ENCODE assay signal across 7 mouse cellular contexts in genomic region chr2:157135529-157136120, GRCm38 (mm10). TPM values are rescaled to one million over a fixed set of nuclear protein-coding genes. Genes with fewer than 3 reads are reported as not detected.
DNase-seq lines count a peak whose midpoint lies in the region; ATAC-seq and TF ChIP-seq lines count a peak whose summit lies in the region.

No protein-coding gene starts in this region.

- no peak for TF ChIP-seq POLR2A in lung, adult 2 months (IDR thresholded peaks at IDR 0.05; ENCODE audit: borderline replicate concordance, extremely low read depth, low read depth, low read length)

- H3K27ac ChIP-seq in lung, embryonic 15.5 days = peak overlapping the region; percentile 84
- no peak overlapping the region for H3K27ac ChIP-seq in forebrain, embryonic 11.5 days (ENCODE audit: low read depth, low read length)
- peak overlapping the region; percentile 77 for H3K27ac ChIP-seq in intestine, embryonic 16.5 days (ENCODE audit: low read length)
- no peak overlapping the region for H3K27ac ChIP-seq in neural tube, embryonic 12.5 days

- peaks cover 23% of the 10 kb centered on the region for H3K4me1 ChIP-seq in lung, embryonic 15.5 days
- peaks cover 14% of the 10 kb centered on the region for H3K4me1 ChIP-seq in lung, adult 2 months (ENCODE audit: control insufficient read depth, insufficient read depth, low read length)
- peaks cover 2% of the 10 kb centered on the region; the same call in 1 of the 2 replicates for H3K4me1 ChIP-seq in forebrain, embryonic 11.5 days (replicated peaks; ENCODE audit: control insufficient read depth, insufficient read depth, low read length)
- H3K4me1 ChIP-seq in intestine, embryonic 16.5 days (ENCODE audit: control insufficient read depth, insufficient read depth, low read length) = peaks cover 10% of the 10 kb centered on the region; the same call in 1 of the 2 replicates
- no peaks in the 10 kb centered on the region for H3K4me1 ChIP-seq in neural tube, embryonic 12.5 days

- H3K27me3 ChIP-seq in lung, embryonic 15.5 days = no peaks in the 10 kb centered on the region
- no peaks in the 10 kb centered on the region for H3K27me3 ChIP-seq in forebrain, embryonic 11.5 days (ENCODE audit: control insufficient read depth, insufficient read depth, low read length)
- H3K27me3 ChIP-seq in intestine, embryonic 16.5 days (replicated peaks; ENCODE audit: control insufficient read depth, insufficient read depth, low read length) = no peaks in the 10 kb centered on the region
- no peaks in the 10 kb centered on the region for H3K27me3 ChIP-seq in neural tube, embryonic 12.5 days (replicated peaks)

- H3K9ac ChIP-seq in lung, embryonic 15.5 days = peak overlapping the region; percentile 71; the same call in 1 of the 2 replicates
- H3K9ac ChIP-seq in forebrain, embryonic 11.5 days (ENCODE audit: low read length) = peak overlapping the region; percentile 75
- H3K9ac ChIP-seq in intestine, embryonic 16.5 days (ENCODE audit: low read depth, low read length) = peak overlapping the region; percentile 80
- H3K9ac ChIP-seq in neural tube, embryonic 12.5 days = peak overlapping the region; percentile 65; the same call in 1 of the 2 replicates

- no peak for DNase-seq in lung, adult 2 months
- no peak for DNase-seq in forebrain, embryonic 11.5 days (ENCODE audit: low spot score)
- no peak for DNase-seq in urinary bladder, postnatal 4 days (ENCODE audit: low spot score in 2 of 2)
- no peak for DNase-seq in adrenal gland, adult (ENCODE audit: inconsistent age in 2 of 2, low spot score in 1 of 2)

- 80% methylated on average over 10 of the region's 10 CpGs for WGBS in lung, embryonic 15.5 days
- WGBS in lung, adult 2 months = 73% methylated on average over 10 of the region's 10 CpGs
- 89% methylated on average over 10 of the region's 10 CpGs for WGBS in forebrain, embryonic 11.5 days
- 81% methylated on average over 10 of the region's 10 CpGs for WGBS in intestine, embryonic 16.5 days
- 79% methylated on average over 10 of the region's 10 CpGs for WGBS in neural tube, embryonic 12.5 days

- H3K36me3 ChIP-seq in lung, embryonic 15.5 days = no peaks in the 10 kb centered on the region
- no peaks in the 10 kb centered on the region for H3K36me3 ChIP-seq in forebrain, embryonic 11.5 days (ENCODE audit: control insufficient read depth, insufficient read depth, low read length)
- H3K36me3 ChIP-seq in intestine, embryonic 16.5 days (ENCODE audit: control insufficient read depth, insufficient read depth, low read length) = no peaks in the 10 kb centered on the region
- no peaks in the 10 kb centered on the region for H3K36me3 ChIP-seq in neural tube, embryonic 12.5 days

- ATAC-seq in lung, embryonic 15.5 days (ENCODE audit: borderline replicate concordance, extremely low read depth, low FRiP score, low TSS enrichment) = no peak
- no peak for ATAC-seq in forebrain, embryonic 11.5 days (replicated peaks; ENCODE audit: low FRiP score)
- no peak for ATAC-seq in intestine, embryonic 16.5 days
- no peak for ATAC-seq in neural tube, embryonic 12.5 days (ENCODE audit: low FRiP score, low read depth)

- TF ChIP-seq CTCF in lung, adult 2 months (IDR thresholded peaks at IDR 0.05; ENCODE audit: insufficient read depth, low read length) = no peak

- H3K9me3 ChIP-seq in lung, embryonic 15.5 days = no peaks in the 10 kb centered on the region
- H3K9me3 ChIP-seq in forebrain, embryonic 11.5 days (ENCODE audit: control insufficient read depth, low read length) = no peaks in the 10 kb centered on the region
- H3K9me3 ChIP-seq in intestine, embryonic 16.5 days (ENCODE audit: control insufficient read depth, low read length) = no peaks in the 10 kb centered on the region
- peaks cover 4% of the 10 kb centered on the region; the same call in 1 of the 2 replicates for H3K9me3 ChIP-seq in neural tube, embryonic 12.5 days

- H3K4me3 ChIP-seq in lung, embryonic 15.5 days = peak overlapping the region; percentile 61
- no peak overlapping the region for H3K4me3 ChIP-seq in lung, adult 2 months (replicated peaks; ENCODE audit: extremely low read depth, low read depth, low read length)
- H3K4me3 ChIP-seq in forebrain, embryonic 11.5 days (ENCODE audit: low read depth, low read length) = peak overlapping the region; percentile 71
- peak overlapping the region; percentile 82 for H3K4me3 ChIP-seq in intestine, embryonic 16.5 days (ENCODE audit: low read length)
- peak overlapping the region; percentile 65; the same call in 1 of the 2 replicates for H3K4me3 ChIP-seq in neural tube, embryonic 12.5 days

- peak overlapping the region; percentile 82 for H3K4me2 ChIP-seq in lung, embryonic 15.5 days
- peak overlapping the region; percentile 87 for H3K4me2 ChIP-seq in forebrain, embryonic 11.5 days (ENCODE audit: low read depth, low read length, severe bottlenecking)
- peak overlapping the region; percentile 88 for H3K4me2 ChIP-seq in intestine, embryonic 16.5 days (ENCODE audit: low read depth, low read length)
- H3K4me2 ChIP-seq in neural tube, embryonic 12.5 days (replicated peaks) = peak overlapping the region; percentile 95

RNA-seq across cellular contexts. Expression of gene Samhd1, which starts 0.6 kb away (rescaled TPM):
- polyA plus RNA-seq in lung, embryonic 15.5 days (2015; fragmentation: Nextera tagmentation; extraction: Ambion mirVana) = 33.1 and 34.6 TPM in 2 replicates
- polyA plus RNA-seq in lung, adult 2 months (2012; rRNA removed) = 69.9 and 85.8 TPM in 2 replicates
- 25.6 and 27.5 TPM in 2 replicates for polyA plus RNA-seq in forebrain, embryonic 11.5 days (2014; fragmentation: Nextera tagmentation; extraction: Ambion mirVana)
- polyA plus RNA-seq in intestine, embryonic 16.5 days (2015; fragmentation: Nextera tagmentation; extraction: Ambion mirVana) = 22.0 and 22.3 TPM in 2 replicates
- 15.9 and 17.5 TPM in 2 replicates for polyA plus RNA-seq in neural tube, embryonic 12.5 days (2016; fragmentation: Nextera tagmentation; extraction: Ambion mirVana)

RNA-seq across cellular contexts. Expression of gene Tldc2, which starts 48.8 kb away (rescaled TPM):
- polyA plus RNA-seq in lung, embryonic 15.5 days (2015; fragmentation: Nextera tagmentation; extraction: Ambion mirVana) = not detected in 2 replicates
- not detected in 2 replicates for polyA plus RNA-seq in lung, adult 2 months (2012; rRNA removed)
- not detected in 2 replicates for polyA plus RNA-seq in forebrain, embryonic 11.5 days (2014; fragmentation: Nextera tagmentation; extraction: Ambion mirVana)
- not detected in 2 replicates for polyA plus RNA-seq in intestine, embryonic 16.5 days (2015; fragmentation: Nextera tagmentation; extraction: Ambion mirVana)
- polyA plus RNA-seq in neural tube, embryonic 12.5 days (2016; fragmentation: Nextera tagmentation; extraction: Ambion mirVana) = not detected in 2 replicates

RNA-seq across cellular contexts. Expression of gene Soga1, which starts 56.6 kb away (rescaled TPM):
- 4.1 and 5.1 TPM in 2 replicates for polyA plus RNA-seq in lung, embryonic 15.5 days (2015; fragmentation: Nextera tagmentation; extraction: Ambion mirVana)
- 34.1 and 37.1 TPM in 2 replicates for polyA plus RNA-seq in lung, adult 2 months (2012; rRNA removed)
- polyA plus RNA-seq in forebrain, embryonic 11.5 days (2014; fragmentation: Nextera tagmentation; extraction: Ambion mirVana) = 8.1 and 8.2 TPM in 2 replicates
- polyA plus RNA-seq in intestine, embryonic 16.5 days (2015; fragmentation: Nextera tagmentation; extraction: Ambion mirVana) = 1.2 and 1.3 TPM in 2 replicates
- 6.1 TPM in 2 replicates for polyA plus RNA-seq in neural tube, embryonic 12.5 days (2016; fragmentation: Nextera tagmentation; extraction: Ambion mirVana)

Comparison
In these comparisons a context has a peak if more than half of its experiments do, and no peak if none do; other contexts are left out.
1. H3K27ac ChIP-seq: peak in lung, embryonic 15.5 days (single experiment) and intestine, embryonic 16.5 days (single experiment); none in forebrain, embryonic 11.5 days (single experiment) and neural tube, embryonic 12.5 days (single experiment).
2. Peak in every context shown above with its lines, with median percentiles within 50 percentile points of each other: H3K4me2 ChIP-seq and H3K9ac ChIP-seq.